Mouse (Mus musculus) subcutaneous adipose tissue, adult 2 months (tissue): ENCODE results near the gene Pnkp. TPM values are rescaled to one million over a fixed set of nuclear protein-coding genes. Genes with fewer than 3 reads are reported as not detected.

Experiments used
- polyA plus RNA-seq: library from polyadenylated mRNA; depleted of rRNA; stranded (reverse); fragments of >200 nt; gene quantifications from 2 replicates; pipeline ENCODE4 v1.2.3, GENCODE M21; 2012; ENCODE audit warnings: low replicate concordance; rRNA removed

The Pnkp gene
- 45.1 and 47.8 TPM in 2 replicates for polyA plus RNA-seq

DNA sequence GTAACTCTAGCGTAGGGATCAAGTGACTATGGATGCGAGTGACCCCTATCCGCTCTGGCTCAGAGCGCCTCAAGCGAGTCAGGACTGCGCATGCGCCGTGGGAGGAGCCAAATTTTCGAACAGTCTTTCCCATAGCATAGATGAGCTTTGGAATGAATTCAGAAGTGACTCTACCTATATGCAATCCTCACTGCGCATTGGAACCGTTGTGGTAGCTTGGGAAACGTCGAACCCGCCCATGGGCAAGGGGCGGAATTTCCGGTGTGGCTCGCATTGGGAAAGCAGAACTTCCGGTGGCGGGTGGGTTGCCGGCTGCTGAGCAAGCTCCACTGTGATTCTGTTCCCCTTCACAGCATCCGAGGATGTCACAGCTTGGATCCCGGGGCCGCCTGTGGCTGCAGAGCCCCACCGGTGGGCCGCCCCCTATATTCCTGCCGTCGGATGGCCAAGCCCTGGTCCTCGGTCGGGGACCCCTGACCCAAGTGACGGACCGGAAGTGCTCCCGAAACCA is at the start of gene Pnkp:
Gene Pnkp, plus strand, starts transcription at position 98 of the 511 bp plus-strand sequence.

DNA sequence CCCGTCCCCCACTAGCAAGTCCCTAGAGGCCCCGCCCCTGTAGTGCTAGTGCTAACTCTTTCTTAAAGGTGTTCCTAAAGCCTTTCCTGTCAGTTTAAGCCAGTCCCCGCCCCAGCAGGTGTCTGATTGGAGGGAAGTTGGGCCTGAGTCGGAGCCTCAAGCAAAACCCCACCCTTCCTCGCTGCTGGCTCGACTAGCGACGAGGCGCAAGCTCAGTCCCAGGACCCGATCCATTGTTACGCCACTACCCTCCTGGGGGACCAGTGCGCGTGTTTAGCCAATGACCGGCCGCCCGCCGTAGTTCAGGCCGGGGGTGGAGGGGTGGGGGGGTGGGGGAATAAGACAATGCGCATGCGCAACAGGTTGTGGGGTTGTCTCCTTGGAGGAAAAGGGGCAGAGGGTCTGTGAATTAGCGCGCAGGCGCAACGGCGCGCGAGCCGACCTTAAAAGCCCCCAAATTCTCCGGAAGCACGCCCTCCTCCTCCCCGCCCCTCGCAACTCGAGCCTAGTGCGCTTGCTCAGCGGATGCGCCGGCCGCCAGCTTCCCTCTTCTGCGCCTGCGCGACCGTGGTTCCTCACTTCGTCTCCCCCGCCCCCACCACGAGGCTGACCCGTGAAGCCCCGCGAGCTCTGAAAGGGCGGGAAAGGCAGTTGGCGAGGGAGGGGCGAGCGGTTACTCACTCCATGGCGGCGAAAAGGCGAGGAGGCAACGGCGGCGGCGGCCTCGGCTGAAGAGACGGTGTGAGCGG is 41.0 kb upstream of the Pnkp start, which contains the start of the genes Nup62 and Il4i1:
Gene Nup62, plus strand, starts transcription at position 368 of the 749 bp plus-strand sequence.
Gene Il4i1, plus strand, starts transcription at position 667 of the 749 bp plus-strand sequence.

DNA sequence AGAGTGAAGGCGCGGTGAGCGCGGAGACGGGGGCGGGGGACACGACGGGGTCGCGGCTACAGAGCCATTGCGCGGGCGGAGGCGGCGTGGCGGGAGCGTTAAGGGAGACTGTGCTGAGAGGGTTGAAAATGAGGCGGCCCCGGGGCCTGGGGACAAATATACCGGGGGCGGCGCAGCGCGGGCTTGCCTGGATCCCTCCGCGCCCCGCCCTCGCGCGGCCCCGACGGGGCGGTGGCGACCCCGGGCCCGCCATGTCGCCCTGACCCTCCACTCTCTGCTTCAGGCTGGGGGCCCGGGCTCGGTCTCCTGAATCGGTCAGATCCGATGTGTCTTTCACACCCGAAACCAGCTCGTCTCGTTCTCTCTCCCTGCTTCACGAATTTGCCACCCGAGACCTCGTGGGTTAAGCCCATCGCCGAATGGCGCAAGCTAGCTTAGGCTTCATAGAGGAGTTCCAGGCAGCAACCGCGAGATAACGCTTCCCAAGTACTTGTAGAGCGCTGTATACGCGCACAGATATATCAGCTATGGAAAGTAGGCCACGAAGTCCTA is 40.4 kb upstream of the Pnkp start, which contains the start of gene Atf5:
Gene Atf5, minus strand, starts transcription at position 189 of the 552 bp plus-strand sequence.

DNA sequence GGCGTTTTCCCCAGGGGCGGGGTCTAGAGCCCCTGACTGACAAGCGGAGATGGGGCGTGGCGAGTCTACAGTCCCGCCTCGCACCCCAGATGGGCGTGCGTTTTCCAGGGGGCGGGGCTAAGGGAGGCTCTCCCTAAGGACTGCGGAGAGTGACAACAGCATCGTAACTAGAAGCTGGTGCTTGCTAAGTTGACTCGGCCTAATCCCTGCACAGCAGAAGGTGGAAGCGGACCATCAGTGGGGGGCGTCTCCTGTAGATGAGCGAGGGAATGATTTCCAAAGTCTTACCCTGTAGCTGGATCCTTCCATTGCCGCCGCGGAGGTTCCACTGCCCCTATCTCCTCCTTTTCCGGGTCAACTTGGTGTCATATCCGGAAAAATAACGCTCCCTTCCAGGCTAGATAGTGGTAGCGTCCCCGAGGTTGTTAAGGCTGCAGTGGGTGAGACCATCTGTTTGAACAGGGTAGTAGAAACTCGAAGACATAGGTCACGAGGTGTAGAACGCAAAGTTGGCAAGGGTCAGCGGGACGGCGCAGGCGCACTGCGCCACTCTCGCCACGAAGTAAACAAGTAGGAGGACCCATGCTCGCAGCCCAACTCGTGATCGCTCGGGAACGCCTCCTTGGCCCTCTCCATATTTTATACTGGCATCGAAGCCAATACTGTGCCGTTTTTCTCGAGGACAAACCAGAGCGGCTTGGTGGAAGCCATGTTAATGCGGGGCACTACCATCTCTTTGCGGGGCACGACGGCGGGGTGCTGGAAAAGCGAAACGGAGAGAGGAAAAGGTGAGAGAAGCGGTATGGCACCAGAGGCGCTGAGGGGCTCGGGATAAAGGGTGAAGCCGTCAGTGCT is 8.2 kb upstream of the Pnkp start, which contains the start of the genes Akt1s1 and Tbc1d17:
Gene Akt1s1, plus strand, starts transcription at position 431 of the 855 bp plus-strand sequence.
Gene Tbc1d17, minus strand, starts transcription at position 519 of the 855 bp plus-strand sequence.

DNA sequence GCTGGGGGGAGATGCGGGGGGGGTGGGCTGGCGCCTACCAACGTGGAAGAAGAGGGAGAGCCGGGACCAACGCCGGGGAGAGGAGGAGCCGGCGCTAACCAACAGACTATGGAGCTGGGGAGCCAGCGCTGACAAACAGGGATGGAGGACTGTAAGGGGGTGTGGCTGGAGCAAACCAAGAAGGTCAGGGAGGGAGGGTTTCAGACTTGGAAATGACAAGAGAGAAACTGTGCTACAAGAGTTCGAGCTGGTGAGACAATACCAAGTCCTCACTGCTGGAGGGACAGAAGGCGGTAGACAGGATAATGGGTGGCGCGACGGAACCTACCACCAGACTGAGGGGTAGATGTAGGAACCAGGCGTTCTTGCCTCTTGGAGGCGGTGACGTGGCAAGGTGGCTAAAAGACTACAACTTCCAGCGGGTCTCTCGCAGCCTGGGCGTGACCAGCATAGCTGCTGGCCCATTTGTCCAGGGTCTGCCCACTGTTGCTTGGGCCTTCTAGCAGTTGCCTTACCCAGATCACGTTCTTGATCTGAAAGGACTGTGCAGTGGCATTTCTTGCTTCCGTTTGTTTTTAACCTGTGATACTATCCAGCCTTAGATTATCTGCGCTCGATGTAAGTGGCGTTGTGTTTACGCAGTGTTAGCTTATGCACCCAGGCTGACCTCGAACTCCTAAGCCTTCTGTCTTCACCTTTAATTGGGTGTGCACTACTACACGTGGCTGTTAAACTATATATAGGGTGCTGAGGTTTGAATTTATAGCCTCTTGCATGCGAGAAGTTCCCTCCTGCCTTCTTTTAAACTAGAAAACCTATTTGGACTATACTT is 13.0 kb downstream of the Pnkp start, which contains the start of gene Ptov1:
Gene Ptov1, minus strand, starts transcription at position 92 of the 832 bp plus-strand sequence.

DNA sequence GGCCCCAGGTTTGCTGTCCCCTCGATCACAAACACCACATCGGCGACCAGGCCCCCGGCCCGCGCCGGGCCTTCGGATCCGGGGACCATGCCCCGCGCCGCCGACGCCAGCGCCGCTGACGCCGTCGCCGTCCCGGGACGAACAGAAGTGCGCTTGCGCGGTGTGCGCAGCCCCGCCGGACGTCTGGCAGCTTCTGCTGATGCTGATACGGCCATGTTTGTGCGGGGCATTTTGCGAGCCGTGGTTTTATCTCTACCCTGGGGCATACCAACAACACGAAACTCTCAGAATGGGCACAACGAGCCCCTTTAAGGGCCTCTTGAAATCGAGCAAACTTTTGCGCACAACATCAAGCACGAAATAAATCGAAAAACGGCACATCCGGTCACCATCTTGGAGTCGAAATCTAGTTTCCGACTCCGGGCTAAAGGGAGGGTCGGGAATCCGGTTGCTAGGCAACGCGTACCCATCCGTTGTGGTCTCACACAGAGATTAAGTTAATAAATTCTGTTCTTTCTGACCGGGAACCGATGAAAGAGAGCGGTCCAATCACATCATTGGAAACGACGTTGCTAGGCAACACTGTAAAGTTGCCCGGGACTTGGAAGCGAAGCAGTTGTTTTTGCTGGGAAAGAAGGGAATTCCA is 35.5 kb downstream of the Pnkp start, which contains the start of gene Med25:
Gene Med25, minus strand, starts transcription at position 437 of the 646 bp plus-strand sequence.

DNA sequence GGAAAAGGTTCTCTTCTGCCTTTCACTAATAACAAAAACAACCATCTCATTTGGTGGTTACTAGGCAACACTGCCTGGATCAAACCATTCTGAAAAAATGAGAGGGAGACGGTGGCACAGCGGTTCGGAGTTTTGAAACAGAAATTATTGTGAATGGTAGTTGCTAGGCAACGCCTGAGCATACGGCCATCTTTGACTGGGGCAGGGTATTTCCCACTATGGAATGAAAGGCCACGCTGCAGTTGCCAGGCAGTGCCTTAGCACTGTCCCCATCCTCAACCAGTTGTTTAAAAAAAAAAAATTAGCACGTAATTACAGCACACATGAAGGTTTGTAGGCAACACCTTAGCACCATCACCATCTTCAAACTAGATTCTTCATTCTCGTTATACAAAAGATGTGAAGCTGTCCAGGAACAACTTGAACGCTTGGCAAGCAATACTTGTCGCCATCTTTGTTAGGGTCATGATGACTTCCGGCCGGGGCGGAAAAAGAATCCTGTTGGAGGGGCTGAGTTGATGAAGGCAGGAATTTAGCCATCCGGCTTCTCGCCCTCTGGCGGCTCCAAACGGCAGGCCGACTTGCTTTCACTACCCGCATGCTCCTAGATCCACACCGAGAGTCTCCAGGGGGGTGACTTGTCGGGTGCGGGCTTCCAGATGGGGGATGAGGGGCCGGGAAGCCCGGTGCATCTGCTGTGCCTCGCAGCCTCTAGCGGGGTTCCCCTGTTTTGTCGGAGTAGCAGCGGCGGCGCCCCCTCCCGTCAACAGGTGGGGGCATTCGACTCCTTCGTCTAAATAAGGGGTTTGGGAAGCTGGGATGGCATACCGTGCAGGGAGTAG is 38.9 kb downstream of the Pnkp start, which contains the start of gene Fuz:
Gene Fuz, plus strand, starts transcription at position 487 of the 842 bp plus-strand sequence.

Other genes starting within 250 kb of the Pnkp start
- gene Myh14, start 186.3 kb upstream of the Pnkp start, polyA plus RNA-seq: 4.1 and 12.7 TPM in 2 replicates
- not detected in 2 replicates for gene Izumo2, start 148.4 kb upstream of the Pnkp start, polyA plus RNA-seq
- 29.0 and 48.8 TPM in 2 replicates for gene Vrk3, start 108.7 kb upstream of the Pnkp start, polyA plus RNA-seq
- gene Zfp473, start 106.1 kb upstream of the Pnkp start, polyA plus RNA-seq: 0.20 and 0.54 TPM in 2 replicates
- gene Nup62, start 41.1 kb upstream of the Pnkp start, polyA plus RNA-seq: 35.6 and 77.6 TPM in 2 replicates
- 3.9 and 4.0 TPM in 2 replicates for gene Il4i1, start 40.8 kb upstream of the Pnkp start, polyA plus RNA-seq
- 211 and 305 TPM in 2 replicates for gene Atf5, start 40.5 kb upstream of the Pnkp start, polyA plus RNA-seq
- gene Akt1s1, start 8.1 kb upstream of the Pnkp start, polyA plus RNA-seq: 87.7 and 129 TPM in 2 replicates
- 125 and 126 TPM in 2 replicates for gene Tbc1d17, start 8.1 kb upstream of the Pnkp start, polyA plus RNA-seq
- 245 and 426 TPM in 2 replicates for gene Ptov1, start 12.6 kb downstream of the Pnkp start, polyA plus RNA-seq
- gene Med25, start 35.6 kb downstream of the Pnkp start, polyA plus RNA-seq: 93.4 and 172 TPM in 2 replicates
- gene Fuz, start 38.9 kb downstream of the Pnkp start, polyA plus RNA-seq: 48.5 and 82.0 TPM in 2 replicates
- gene Ap2a1, start 72.4 kb downstream of the Pnkp start, polyA plus RNA-seq: 91.4 and 108 TPM in 2 replicates
- gene Tsks, start 86.1 kb downstream of the Pnkp start, polyA plus RNA-seq: 0.21 and 0.22 TPM in 2 replicates
- gene Cpt1c, start 117.7 kb downstream of the Pnkp start, polyA plus RNA-seq: 21.7 and 88.9 TPM in 2 replicates
- gene Prmt1, start 129.4 kb downstream of the Pnkp start, polyA plus RNA-seq: 148 and 347 TPM in 2 replicates
- 111 and 156 TPM in 2 replicates for gene Irf3, start 140.5 kb downstream of the Pnkp start, polyA plus RNA-seq
- 30.2 and 45.2 TPM in 2 replicates for gene Bcl2l12, start 141.6 kb downstream of the Pnkp start, polyA plus RNA-seq
- gene Scaf1, start 159.2 kb downstream of the Pnkp start, polyA plus RNA-seq: 67.6 and 79.5 TPM in 2 replicates
- gene Rras, start 160.8 kb downstream of the Pnkp start, polyA plus RNA-seq: 286 and 584 TPM in 2 replicates
- gene Prr12, start 195.7 kb downstream of the Pnkp start, polyA plus RNA-seq: 8.6 and 15.5 TPM in 2 replicates
- gene Nosip, start 205.3 kb downstream of the Pnkp start, polyA plus RNA-seq: 68.3 and 84.1 TPM in 2 replicates
- 73.3 and 99.8 TPM in 2 replicates for gene Prrg2, start 205.5 kb downstream of the Pnkp start, polyA plus RNA-seq
- gene Rcn3, start 235.1 kb downstream of the Pnkp start, polyA plus RNA-seq: 89.2 and 448 TPM in 2 replicates
- 195 and 315 TPM in 2 replicates for gene Fcgrt, start 246.7 kb downstream of the Pnkp start, polyA plus RNA-seq